Mouse (Mus musculus): ENCODE measurements around the gene Galnt7. TPM values are rescaled to one million over a fixed set of nuclear protein-coding genes. Genes with fewer than 3 reads are reported as not detected.

The Galnt7 gene
- polyA plus RNA-seq, 1 experiment from 2014 or later = 19.5 TPM

GRCm38 (mm10) chr8:57637599-57638280 is 15.1 kb downstream of the Galnt7 start:
- DNase-seq (ENCODE audit: low spot score) (no peak), ATAC-seq (replicated peaks; ENCODE audit: low FRiP score) (no peak)
- Histone ChIP-seq H3K36me3 (ENCODE audit: control insufficient read depth, insufficient read depth, low read length) (no peaks in the 10 kb centered on the region), H3K4me3 (ENCODE audit: low read depth, low read length) (no peak overlapping the region), H3K4me1 (replicated peaks; ENCODE audit: control insufficient read depth, insufficient read depth, low read length) (no peaks in the 10 kb centered on the region), H3K9me3 (ENCODE audit: control insufficient read depth, low read length) (no peaks in the 10 kb centered on the region), H3K9ac (ENCODE audit: low read length) (no peak overlapping the region), H3K27ac (ENCODE audit: low read depth, low read length) (no peak overlapping the region), H3K4me2 (ENCODE audit: low read depth, low read length, severe bottlenecking) (no peak overlapping the region), H3K27me3 (ENCODE audit: control insufficient read depth, insufficient read depth, low read length) (no peaks in the 10 kb centered on the region)
- 91% methylated on average over 15 of the region's 15 CpGs for WGBS

- no peak for DNase-seq (ENCODE audit: low spot score)
- WGBS = 93% methylated on average over 11 of the region's 11 CpGs
Observed at GRCm38 (mm10) chr8:57636698-57637097, 16.1 kb downstream of the Galnt7 start.

GRCm38 (mm10) chr8:57636281-57636680 is 16.6 kb downstream of the Galnt7 start:
- Histone ChIP-seq H3K27ac (ENCODE audit: low read depth, low read length) (no peak overlapping the region), H3K9me3 (ENCODE audit: control insufficient read depth, low read length) (no peaks in the 10 kb centered on the region), H3K4me2 (ENCODE audit: low read depth, low read length, severe bottlenecking) (no peak overlapping the region), H3K9ac (ENCODE audit: low read length) (no peak overlapping the region), H3K4me3 (ENCODE audit: low read depth, low read length) (no peak overlapping the region), H3K27me3 (ENCODE audit: control insufficient read depth, insufficient read depth, low read length) (no peaks in the 10 kb centered on the region), H3K36me3 (ENCODE audit: control insufficient read depth, insufficient read depth, low read length) (no peaks in the 10 kb centered on the region), H3K4me1 (replicated peaks; ENCODE audit: control insufficient read depth, insufficient read depth, low read length) (no peaks in the 10 kb centered on the region)
- 76% methylated on average over 3 of the region's 3 CpGs for WGBS
- DNase-seq (ENCODE audit: low spot score) (no peak), ATAC-seq (replicated peaks; ENCODE audit: low FRiP score) (no peak)

More at GRCm38 (mm10) chr8:57636698-57637097, 16.1 kb downstream of the Galnt7 start:
- Histone ChIP-seq H3K27me3 (ENCODE audit: control insufficient read depth, insufficient read depth, low read length) (no peaks in the 10 kb centered on the region), H3K4me3 (ENCODE audit: low read depth, low read length) (no peak overlapping the region), H3K27ac (ENCODE audit: low read depth, low read length) (no peak overlapping the region), H3K36me3 (ENCODE audit: control insufficient read depth, insufficient read depth, low read length) (no peaks in the 10 kb centered on the region), H3K4me2 (ENCODE audit: low read depth, low read length, severe bottlenecking) (no peak overlapping the region), H3K9me3 (ENCODE audit: control insufficient read depth, low read length) (no peaks in the 10 kb centered on the region), H3K9ac (ENCODE audit: low read length) (no peak overlapping the region), H3K4me1 (replicated peaks; ENCODE audit: control insufficient read depth, insufficient read depth, low read length) (no peaks in the 10 kb centered on the region)
- no peak for ATAC-seq (replicated peaks; ENCODE audit: low FRiP score)

- H3K9me3 ChIP-seq (ENCODE audit: control insufficient read depth, low read length) = no peaks in the 10 kb centered on the region
- no peak overlapping the region for H3K27ac ChIP-seq (ENCODE audit: low read depth, low read length)
- WGBS = 92% methylated on average over 7 of the region's 7 CpGs
- no peaks in the 10 kb centered on the region for H3K4me1 ChIP-seq (replicated peaks; ENCODE audit: control insufficient read depth, insufficient read depth, low read length)
- ATAC-seq (replicated peaks; ENCODE audit: low FRiP score) (no peak), DNase-seq (ENCODE audit: low spot score) (no peak)
- H3K27me3 ChIP-seq (ENCODE audit: control insufficient read depth, insufficient read depth, low read length) = no peaks in the 10 kb centered on the region
- H3K36me3 ChIP-seq (ENCODE audit: control insufficient read depth, insufficient read depth, low read length) = no peaks in the 10 kb centered on the region
- no peak overlapping the region for H3K4me2 ChIP-seq (ENCODE audit: low read depth, low read length, severe bottlenecking)
- H3K9ac ChIP-seq (ENCODE audit: low read length) = no peak overlapping the region
- no peak overlapping the region for H3K4me3 ChIP-seq (ENCODE audit: low read depth, low read length)
Observed at GRCm38 (mm10) chr8:57631780-57632179, 21.1 kb downstream of the Galnt7 start.

GRCm38 (mm10) chr8:57630148-57630547 is 22.7 kb downstream of the Galnt7 start:
- Histone ChIP-seq H3K9me3 (ENCODE audit: control insufficient read depth, low read length) (no peaks in the 10 kb centered on the region), H3K9ac (ENCODE audit: low read length) (no peak overlapping the region), H3K27ac (ENCODE audit: low read depth, low read length) (no peak overlapping the region), H3K36me3 (ENCODE audit: control insufficient read depth, insufficient read depth, low read length) (no peaks in the 10 kb centered on the region), H3K27me3 (ENCODE audit: control insufficient read depth, insufficient read depth, low read length) (no peaks in the 10 kb centered on the region), H3K4me1 (replicated peaks; ENCODE audit: control insufficient read depth, insufficient read depth, low read length) (no peaks in the 10 kb centered on the region), H3K4me3 (ENCODE audit: low read depth, low read length) (no peak overlapping the region), H3K4me2 (ENCODE audit: low read depth, low read length, severe bottlenecking) (no peak overlapping the region)
- 94% methylated on average over 8 of the region's 8 CpGs for WGBS
- ATAC-seq (replicated peaks; ENCODE audit: low FRiP score) = no peak
- DNase-seq (ENCODE audit: low spot score) = no peak

GRCm38 (mm10) chr8:57628787-57629664 is 23.8 kb downstream of the Galnt7 start:
- Histone ChIP-seq H3K9me3 (ENCODE audit: control insufficient read depth, low read length) (no peaks in the 10 kb centered on the region), H3K36me3 (ENCODE audit: control insufficient read depth, insufficient read depth, low read length) (no peaks in the 10 kb centered on the region), H3K4me2 (ENCODE audit: low read depth, low read length, severe bottlenecking) (no peak overlapping the region), H3K27ac (ENCODE audit: low read depth, low read length) (no peak overlapping the region), H3K4me1 (replicated peaks; ENCODE audit: control insufficient read depth, insufficient read depth, low read length) (no peaks in the 10 kb centered on the region), H3K27me3 (ENCODE audit: control insufficient read depth, insufficient read depth, low read length) (no peaks in the 10 kb centered on the region), H3K4me3 (ENCODE audit: low read depth, low read length) (no peak overlapping the region), H3K9ac (ENCODE audit: low read length) (no peak overlapping the region)
- whole genome bisulfite sequencing = 90% methylated on average over 6 of the region's 6 CpGs
- ATAC-seq (replicated peaks; ENCODE audit: low FRiP score) (no peak), DNase-seq (ENCODE audit: low spot score) (no peak)

GRCm38 (mm10) chr8:57627946-57628786 is 24.7 kb downstream of the Galnt7 start:
- no peak overlapping the region for H3K4me3 ChIP-seq (ENCODE audit: low read depth, low read length)
- 84% methylated on average over 5 of the region's 5 CpGs for WGBS

GRCm38 (mm10) chr8:57623955-57624354 is 28.9 kb downstream of the Galnt7 start:
- H3K4me2 ChIP-seq (ENCODE audit: low read depth, low read length, severe bottlenecking) = no peak overlapping the region
- no peak overlapping the region for H3K4me3 ChIP-seq (ENCODE audit: low read depth, low read length)
- ATAC-seq (replicated peaks; ENCODE audit: low FRiP score) (no peak), DNase-seq (ENCODE audit: low spot score) (no peak)
- H3K4me1 ChIP-seq (replicated peaks; ENCODE audit: control insufficient read depth, insufficient read depth, low read length) = no peaks in the 10 kb centered on the region
- no peak overlapping the region for H3K27ac ChIP-seq (ENCODE audit: low read depth, low read length)
- no peak overlapping the region for H3K9ac ChIP-seq (ENCODE audit: low read length)
- WGBS = 89% methylated on average over 4 of the region's 4 CpGs
- no peaks in the 10 kb centered on the region for H3K9me3 ChIP-seq (ENCODE audit: control insufficient read depth, low read length)
- H3K36me3 ChIP-seq (ENCODE audit: control insufficient read depth, insufficient read depth, low read length) = no peaks in the 10 kb centered on the region
- no peaks in the 10 kb centered on the region for H3K27me3 ChIP-seq (ENCODE audit: control insufficient read depth, insufficient read depth, low read length)

More at GRCm38 (mm10) chr8:57627946-57628786, 24.7 kb downstream of the Galnt7 start:
- Histone ChIP-seq H3K36me3 (ENCODE audit: control insufficient read depth, insufficient read depth, low read length) (no peaks in the 10 kb centered on the region), H3K4me1 (replicated peaks; ENCODE audit: control insufficient read depth, insufficient read depth, low read length) (no peaks in the 10 kb centered on the region), H3K9me3 (ENCODE audit: control insufficient read depth, low read length) (no peaks in the 10 kb centered on the region), H3K9ac (ENCODE audit: low read length) (no peak overlapping the region), H3K27me3 (ENCODE audit: control insufficient read depth, insufficient read depth, low read length) (no peaks in the 10 kb centered on the region), H3K4me2 (ENCODE audit: low read depth, low read length, severe bottlenecking) (no peak overlapping the region), H3K27ac (ENCODE audit: low read depth, low read length) (no peak overlapping the region)
- DNase-seq (ENCODE audit: low spot score) = no peak
- no peak for ATAC-seq (replicated peaks; ENCODE audit: low FRiP score)
